Mouse (Mus musculus) midbrain, embryonic 13.5 days (tissue): ENCODE measurements around the gene Gpr183. TPM values are rescaled to one million over a fixed set of nuclear protein-coding genes. Genes with fewer than 3 reads are reported as not detected.

Experiments
- ATAC-seq: fragments of 200-750 bp; cut with Nextera tagmentation; 2 replicates; pipeline ENCODE4 v1.8.0; 2017; ENCODE audit warnings: mild to moderate bottlenecking, moderate TSS enrichment, moderate library complexity
- H3K27ac ChIP-seq: fragments of 300-500 bp; sonication (generic); 2 replicates; pipeline ENCODE4 v1.5.1; 2015; ENCODE audit warnings: inconsistent platforms, mild to moderate bottlenecking, moderate library complexity
- H3K27me3 ChIP-seq: fragments of 300-500 bp; sonication (generic); 2 replicates; pipeline ENCODE4 v1.6.1; 2015; ENCODE audit warnings: mild to moderate bottlenecking, inconsistent platforms
- H3K36me3 ChIP-seq: fragments of 300-500 bp; sonication (generic); 2 replicates; pipeline ENCODE4 v1.6.1; 2015; ENCODE audit warnings: mild to moderate bottlenecking, inconsistent platforms
- H3K4me1 ChIP-seq: fragments of 300-500 bp; sonication (generic); replicated peaks from 2 replicates; pipeline ENCODE4 v1.6.1; 2015; ENCODE audit warnings: inconsistent platforms
- H3K4me2 ChIP-seq: fragments of 300-500 bp; sonication (generic); replicated peaks from 2 replicates; pipeline ENCODE4 v1.6.1; 2015; ENCODE audit warnings: moderate library complexity, mild to moderate bottlenecking, inconsistent platforms
- H3K4me3 ChIP-seq: fragments of 300-500 bp; sonication (generic); replicated peaks from 2 replicates; pipeline ENCODE4 v1.5.1; 2015; ENCODE audit warnings: mild to moderate bottlenecking, inconsistent platforms
- H3K9ac ChIP-seq: fragments of 300-500 bp; sonication (generic); replicated peaks from 2 replicates; pipeline ENCODE4 v1.6.1; 2015; ENCODE audit warnings: mild to moderate bottlenecking, inconsistent platforms
- H3K9me3 ChIP-seq: fragments of 300-500 bp; sonication (generic); 2 replicates; pipeline ENCODE4 v1.6.1; 2016; ENCODE audit warnings: mild to moderate bottlenecking, inconsistent platforms
- WGBS: fragments of 180-500 bp; shearing (Covaris S2); methylation state at CpG from one replicate; pipeline ENCODE4 v1.1.7; 2015; 5-methylcytosine and 5-hydroxymethylcytosine counted together
- polyA plus RNA-seq: library from polyadenylated mRNA; unstranded; fragments of >200 nt; fragmentation: Nextera tagmentation; extraction: Ambion mirVana; gene quantifications from 2 replicates; pipeline ENCODE4 v1.2.1, GENCODE M21; 2015

Gpr183 gene
- polyA plus RNA-seq, 1 experiment from 2014 or later: 1.2 TPM

GRCm38 (mm10) chr14:121995557-121995870 is 30.5 kb upstream of the Gpr183 start:
- no peaks in the 10 kb centered on the region for H3K27me3 ChIP-seq
- H3K36me3 ChIP-seq: peaks cover 46% of the 10 kb centered on the region
- 100% methylated on average over 1 of the region's 1 CpGs for WGBS
- no peak overlapping the region for H3K9ac ChIP-seq
- no peaks in the 10 kb centered on the region for H3K4me1 ChIP-seq
- H3K9me3 ChIP-seq: no peaks in the 10 kb centered on the region
- ATAC-seq: no peak
- no peak overlapping the region for H3K4me2 ChIP-seq
- H3K4me3 ChIP-seq: no peak overlapping the region
- H3K27ac ChIP-seq: no peak overlapping the region

DNA sequence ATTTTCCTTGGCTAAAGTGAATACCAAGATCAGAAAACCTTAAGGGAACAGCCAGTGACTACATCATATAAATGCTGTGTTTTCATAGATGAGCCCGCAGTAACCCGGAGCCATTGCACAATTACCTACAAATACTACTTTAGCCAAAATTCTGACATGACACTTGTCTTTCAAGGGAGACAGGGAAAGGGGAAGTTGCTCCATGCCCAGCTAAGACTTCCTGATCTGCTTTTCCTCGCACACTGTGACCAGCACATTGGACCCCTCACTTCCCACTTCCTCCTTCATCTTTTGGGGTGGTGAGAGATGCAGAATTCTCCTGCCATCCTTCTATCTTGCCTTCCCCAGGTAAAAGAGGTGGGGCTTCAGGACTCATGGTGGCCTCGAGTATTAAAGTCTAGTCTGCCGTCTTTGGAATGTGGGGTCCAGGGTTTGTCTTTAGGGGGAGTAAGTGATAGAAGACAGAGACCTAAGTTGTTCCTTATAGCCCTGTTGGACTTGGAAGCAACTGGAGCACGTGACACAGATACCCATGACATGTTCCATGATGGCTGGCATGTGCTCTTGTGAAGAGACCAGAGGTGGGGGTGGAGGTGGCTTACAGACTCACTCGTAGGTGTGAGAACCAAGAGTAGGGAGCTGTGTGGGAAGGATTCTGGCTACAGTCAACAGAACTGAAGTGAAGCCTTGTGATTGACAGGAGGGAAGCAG is 30.0 kb upstream of the Gpr183 start:
- no peaks in the 10 kb centered on the region for H3K9me3 ChIP-seq
- H3K36me3 ChIP-seq: peaks cover 42% of the 10 kb centered on the region
- H3K4me1 ChIP-seq: no peaks in the 10 kb centered on the region
- H3K4me3 ChIP-seq: no peak overlapping the region
- H3K4me2 ChIP-seq: no peak overlapping the region
- no peak for ATAC-seq
- 93% methylated on average over 7 of the region's 7 CpGs for WGBS
- H3K9ac ChIP-seq: no peak overlapping the region
- no peaks in the 10 kb centered on the region for H3K27me3 ChIP-seq
- H3K27ac ChIP-seq: no peak overlapping the region

DNA sequence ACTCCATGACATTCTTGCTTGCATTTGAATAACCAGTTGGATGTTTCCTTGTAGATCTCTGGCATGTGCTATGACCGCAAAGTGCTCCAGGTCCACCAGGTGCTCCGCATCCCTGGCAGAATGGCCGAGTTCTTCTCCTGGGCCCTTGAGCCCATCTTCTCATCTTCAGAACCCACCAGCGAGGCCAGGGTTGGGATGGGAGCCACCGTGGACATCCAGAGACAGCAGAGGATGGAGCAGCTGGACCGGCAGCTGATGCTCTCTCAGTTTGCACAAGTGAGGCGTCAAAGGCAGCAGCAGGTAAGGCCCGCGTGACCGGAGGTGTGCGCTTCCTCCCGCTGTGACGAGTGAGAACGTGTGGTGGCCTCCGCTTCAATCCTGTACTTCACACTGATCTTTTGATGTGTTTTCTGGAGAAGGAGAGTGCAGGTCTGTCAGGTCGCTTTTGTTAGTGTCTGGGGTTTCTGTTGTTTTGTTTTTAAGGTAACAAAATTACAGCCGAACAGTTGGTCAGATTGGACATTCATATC is 29.2 kb upstream of the Gpr183 start:
- no peak for ATAC-seq
- WGBS: 95% methylated on average over 17 of the region's 17 CpGs
- Histone ChIP-seq H3K4me3 (no peak overlapping the region), H3K4me2 (no peak overlapping the region), H3K4me1 (no peaks in the 10 kb centered on the region), H3K27me3 (no peaks in the 10 kb centered on the region), H3K9ac (no peak overlapping the region), H3K27ac (no peak overlapping the region), H3K36me3 (peaks cover 42% of the 10 kb centered on the region), H3K9me3 (no peaks in the 10 kb centered on the region)

DNA sequence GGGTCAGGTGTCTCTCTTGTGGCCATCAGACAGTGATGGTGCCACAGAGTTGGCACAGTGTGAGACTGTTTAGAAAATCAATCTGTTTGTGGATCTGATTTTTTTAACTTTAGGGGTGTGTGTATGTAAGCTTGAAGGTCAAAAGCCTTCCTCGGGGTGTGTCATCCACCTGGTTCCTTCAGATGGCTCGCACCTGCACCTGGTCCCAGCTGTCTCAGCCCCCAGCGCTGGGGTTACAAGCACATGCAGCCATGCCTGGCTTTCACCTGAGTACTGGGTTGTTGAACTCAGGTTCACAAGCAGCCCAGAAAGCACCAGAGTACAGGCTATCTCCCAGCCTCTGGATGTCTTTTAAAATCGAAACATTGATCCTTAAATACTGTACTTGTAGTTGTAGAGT is 28.6 kb upstream of the Gpr183 start:
- no peaks in the 10 kb centered on the region for H3K9me3 ChIP-seq
- H3K27me3 ChIP-seq: no peaks in the 10 kb centered on the region
- WGBS: 92% methylated on average over 4 of the region's 4 CpGs
- ATAC-seq: no peak
- no peak overlapping the region for H3K9ac ChIP-seq
- H3K4me3 ChIP-seq: no peak overlapping the region
- H3K4me1 ChIP-seq: no peaks in the 10 kb centered on the region
- H3K27ac ChIP-seq: no peak overlapping the region
- H3K4me2 ChIP-seq: no peak overlapping the region
- peaks cover 42% of the 10 kb centered on the region for H3K36me3 ChIP-seq

DNA sequence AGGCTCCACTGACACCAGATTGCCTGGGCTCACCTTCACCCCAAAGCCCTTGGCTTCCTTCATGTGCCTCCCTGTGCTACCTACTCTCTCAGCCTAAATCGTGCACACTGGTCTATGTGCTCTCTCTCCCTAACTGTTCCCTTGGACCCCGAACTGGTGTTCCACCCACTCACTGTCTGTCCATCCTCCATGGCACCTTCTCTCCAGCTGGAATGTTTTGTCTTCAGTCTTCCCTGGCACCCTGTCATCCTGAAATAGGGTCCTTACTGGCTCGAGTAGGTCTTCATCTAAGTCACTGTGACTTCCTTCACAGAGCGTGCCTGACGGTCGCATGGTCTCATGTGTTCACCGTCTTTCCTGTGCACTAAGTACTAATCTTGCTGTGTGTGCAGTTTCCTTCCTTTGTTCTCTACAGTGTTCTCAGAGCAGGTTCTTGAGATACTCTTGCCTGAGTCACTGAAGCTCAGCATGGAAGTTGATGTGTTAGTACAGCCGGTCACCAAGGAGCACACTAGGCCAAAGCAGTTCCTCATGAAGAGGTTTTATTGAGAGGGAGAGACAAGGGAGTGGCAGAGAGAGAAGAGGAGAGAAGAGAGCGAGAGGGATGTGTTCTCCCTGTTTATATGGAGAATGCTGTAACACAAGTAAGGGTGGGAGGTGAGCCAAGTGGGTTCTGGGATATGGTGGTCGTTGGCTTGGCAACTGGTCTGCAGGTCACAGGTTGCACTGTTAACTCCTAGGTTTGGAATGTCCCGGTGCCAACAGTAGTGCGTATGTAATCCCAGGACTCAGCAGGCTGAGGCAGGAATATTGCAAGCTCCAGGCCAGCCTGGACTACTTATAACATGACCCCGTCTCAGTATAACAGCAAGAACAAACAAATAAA is 27.6 kb upstream of the Gpr183 start:
- H3K36me3 ChIP-seq: peaks cover 36% of the 10 kb centered on the region
- H3K27ac ChIP-seq: no peak overlapping the region
- H3K27me3 ChIP-seq: no peaks in the 10 kb centered on the region
- no peak overlapping the region for H3K4me3 ChIP-seq
- no peaks in the 10 kb centered on the region for H3K4me1 ChIP-seq
- 94% methylated on average over 13 of the region's 13 CpGs for WGBS
- no peak for ATAC-seq
- H3K9ac ChIP-seq: no peak overlapping the region
- H3K4me2 ChIP-seq: no peak overlapping the region
- H3K9me3 ChIP-seq: no peaks in the 10 kb centered on the region

DNA sequence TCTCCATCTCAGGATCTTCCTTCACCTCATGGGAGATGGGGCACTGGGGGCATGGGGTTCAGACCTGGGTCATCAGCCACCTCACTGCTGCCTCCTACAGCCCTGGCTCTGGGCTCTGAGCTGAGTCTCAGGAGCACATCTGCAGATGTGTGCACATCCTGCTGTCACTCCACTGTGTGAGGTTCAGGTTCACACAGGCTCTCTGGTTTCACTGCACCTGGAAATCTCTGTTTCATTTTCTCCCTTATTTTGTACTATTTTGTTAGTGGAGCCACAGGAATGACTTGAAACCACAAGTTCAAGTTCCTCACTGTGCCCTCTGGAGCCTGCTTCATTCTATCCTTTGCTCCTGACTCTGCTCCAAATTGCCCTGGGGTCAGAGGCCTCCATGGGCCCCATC is 26.9 kb upstream of the Gpr183 start:
- Histone ChIP-seq H3K9ac (no peak overlapping the region), H3K36me3 (peaks cover 32% of the 10 kb centered on the region), H3K9me3 (no peaks in the 10 kb centered on the region), H3K4me3 (no peak overlapping the region), H3K4me1 (no peaks in the 10 kb centered on the region), H3K27me3 (no peaks in the 10 kb centered on the region), H3K27ac (no peak overlapping the region), H3K4me2 (no peak overlapping the region)
- no peak for ATAC-seq

GRCm38 (mm10) chr14:121990897-121991296 is 25.9 kb upstream of the Gpr183 start:
- Histone ChIP-seq H3K27me3 (no peaks in the 10 kb centered on the region), H3K27ac (no peak overlapping the region), H3K4me1 (no peaks in the 10 kb centered on the region), H3K36me3 (peaks cover 22% of the 10 kb centered on the region), H3K9ac (no peak overlapping the region), H3K4me3 (no peak overlapping the region), H3K4me2 (no peak overlapping the region), H3K9me3 (no peaks in the 10 kb centered on the region)
- 93% methylated on average over 6 of the region's 6 CpGs for WGBS
- ATAC-seq: no peak

GRCm38 (mm10) chr14:121989869-121990268 is 24.9 kb upstream of the Gpr183 start:
- ATAC-seq: no peak
- Histone ChIP-seq H3K4me2 (no peak overlapping the region), H3K4me3 (no peak overlapping the region), H3K27ac (no peak overlapping the region), H3K4me1 (no peaks in the 10 kb centered on the region), H3K9ac (no peak overlapping the region), H3K36me3 (peaks cover 12% of the 10 kb centered on the region), H3K9me3 (no peaks in the 10 kb centered on the region), H3K27me3 (no peaks in the 10 kb centered on the region)
- WGBS: 97% methylated on average over 3 of the region's 3 CpGs

DNA sequence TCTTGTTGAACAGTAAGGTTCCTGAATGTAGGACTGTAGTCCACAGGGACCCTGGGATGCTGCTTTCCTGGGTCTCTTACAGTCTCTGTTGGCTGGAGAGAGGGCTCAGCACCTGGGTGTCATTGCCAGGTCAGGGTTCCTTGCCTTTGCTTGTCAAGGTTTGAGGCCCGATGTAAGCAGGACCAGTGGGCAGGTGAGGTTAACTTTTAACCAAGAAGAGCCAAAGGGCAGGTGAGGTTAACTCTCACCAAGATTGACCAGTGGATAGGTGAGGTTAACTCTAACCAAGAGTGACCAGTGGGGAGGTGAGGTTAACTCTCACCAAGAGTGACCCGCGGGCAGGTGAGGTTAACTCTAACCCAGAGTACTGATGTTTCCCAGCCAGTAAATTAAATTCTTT is 24.3 kb upstream of the Gpr183 start:
- H3K4me1 ChIP-seq: no peaks in the 10 kb centered on the region
- no peaks in the 10 kb centered on the region for H3K27me3 ChIP-seq
- no peak overlapping the region for H3K9ac ChIP-seq
- H3K4me3 ChIP-seq: no peak overlapping the region
- H3K36me3 ChIP-seq: peaks cover 7% of the 10 kb centered on the region
- H3K4me2 ChIP-seq: no peak overlapping the region
- no peaks in the 10 kb centered on the region for H3K9me3 ChIP-seq
- 97% methylated on average over 3 of the region's 3 CpGs for WGBS
- H3K27ac ChIP-seq: no peak overlapping the region
- no peak for ATAC-seq

DNA sequence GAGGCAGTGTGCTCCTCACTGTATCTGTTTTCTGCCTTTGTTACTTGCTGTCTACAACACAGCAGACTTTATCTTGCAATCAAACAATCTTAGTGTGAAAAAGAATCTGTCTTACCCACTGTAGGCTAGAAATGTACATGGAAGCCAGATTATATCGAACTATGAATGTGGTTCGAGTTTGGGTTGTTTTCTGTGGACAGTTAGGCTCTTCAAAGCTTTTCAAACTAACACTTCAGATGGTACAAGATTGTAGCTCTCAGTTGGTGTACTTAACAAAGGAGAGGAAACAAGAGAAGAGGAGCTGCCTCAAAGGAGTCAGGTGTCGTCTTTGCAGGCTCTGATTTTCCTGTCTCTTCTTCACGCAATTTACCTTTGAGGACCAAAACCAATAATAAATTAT is 22.7 kb upstream of the Gpr183 start:
- Histone ChIP-seq H3K9me3 (no peaks in the 10 kb centered on the region), H3K36me3 (no peaks in the 10 kb centered on the region), H3K4me2 (no peak overlapping the region), H3K4me1 (0 out of 2 replicates have a peak, but pooled peaks cover 3% of the 10 kb centered on the region), H3K27me3 (no peaks in the 10 kb centered on the region), H3K4me3 (no peak overlapping the region), H3K9ac (no peak overlapping the region), H3K27ac (no peak overlapping the region)
- no peak for ATAC-seq
- 83% methylated on average over 4 of the region's 4 CpGs for WGBS

- WGBS: 94% methylated on average over 1 of the region's 1 CpGs
- no peak overlapping the region for H3K4me3 ChIP-seq
- H3K27ac ChIP-seq: no peak overlapping the region
- 0 out of 2 replicates have a peak, but pooled peaks cover 3% of the 10 kb centered on the region for H3K4me1 ChIP-seq
- no peaks in the 10 kb centered on the region for H3K9me3 ChIP-seq
- H3K36me3 ChIP-seq: no peaks in the 10 kb centered on the region
- no peak overlapping the region for H3K9ac ChIP-seq
- no peak overlapping the region for H3K4me2 ChIP-seq
- ATAC-seq: no peak
- H3K27me3 ChIP-seq: no peaks in the 10 kb centered on the region
Observed at GRCm38 (mm10) chr14:121987287-121987686, 22.3 kb upstream of the Gpr183 start.

- ATAC-seq: no peak
- no peaks in the 10 kb centered on the region for H3K9me3 ChIP-seq
- WGBS: 88% methylated on average over 6 of the region's 6 CpGs
- H3K27me3 ChIP-seq: no peaks in the 10 kb centered on the region
- no peak overlapping the region for H3K4me2 ChIP-seq
- no peaks in the 10 kb centered on the region for H3K36me3 ChIP-seq
- H3K9ac ChIP-seq: no peak overlapping the region
- no peak overlapping the region for H3K4me3 ChIP-seq
- H3K4me1 ChIP-seq: 0 out of 2 replicates have a peak, but pooled peaks cover 3% of the 10 kb centered on the region
- no peak overlapping the region for H3K27ac ChIP-seq
Observed at GRCm38 (mm10) chr14:121986028-121986427, 21.0 kb upstream of the Gpr183 start.
